Mouse (Mus musculus): ENCODE measurements around the gene Polr1e. TPM values are rescaled to one million over a fixed set of nuclear protein-coding genes. Genes with fewer than 3 reads are reported as not detected.
A peak's percentile ranks its signal among the peaks of the same experiment; 100 is the strongest.
"Not testable (repeated sequence)": the region's sequence is repeated elsewhere in the genome, so short reads cannot be mapped to it uniquely, and the experiment has no call there.

Gene Polr1e
- polyA plus RNA-seq, 1 experiment from 2014 or later = 58.0 TPM

DNA sequence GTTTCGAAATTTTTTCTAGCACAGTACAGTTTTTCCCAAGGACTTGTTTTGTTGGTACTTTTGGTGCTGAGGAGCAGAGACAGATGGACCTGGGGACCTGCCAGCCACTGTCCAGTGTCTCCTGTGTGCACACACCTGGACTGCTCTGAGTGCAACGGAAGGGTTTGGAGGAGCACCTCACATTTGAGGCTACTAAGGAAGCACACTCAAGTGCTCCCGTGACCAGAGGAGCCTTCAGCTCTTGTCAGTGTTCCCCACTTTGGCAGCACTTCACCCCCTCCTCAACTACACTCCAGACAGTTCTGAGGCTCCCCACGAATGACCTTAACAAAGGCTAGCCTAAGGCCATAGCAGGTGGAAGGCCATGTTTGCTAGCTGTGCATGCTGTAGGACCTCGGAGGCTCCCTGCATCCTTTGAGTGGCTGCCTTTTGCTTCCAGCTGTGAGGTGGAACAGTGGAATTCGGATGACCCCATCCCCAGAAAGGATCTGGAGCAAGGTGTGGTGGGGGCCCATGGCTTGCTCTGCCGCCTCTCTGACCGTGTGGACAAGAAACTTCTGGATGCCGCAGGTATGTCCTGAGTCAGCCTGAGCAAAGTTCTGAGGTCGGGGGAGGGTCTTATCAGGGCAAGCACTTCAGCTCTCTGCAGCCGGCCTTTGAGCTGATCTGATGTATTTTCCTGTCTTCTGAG is 35.8 kb upstream of the Polr1e start:
- 79% methylated on average over 11 of the region's 11 CpGs for WGBS
- peak overlapping the region; percentile 81 for H3K4me3 ChIP-seq
- H3K36me3 ChIP-seq = peaks cover 39% of the 10 kb centered on the region
- no peaks in the 10 kb centered on the region for H3K27me3 ChIP-seq (ENCODE audit: low read depth, poor library complexity, severe bottlenecking)
- no peaks in the 10 kb centered on the region for H3K9me3 ChIP-seq (replicated peaks)
- no peak overlapping the region for H3K27ac ChIP-seq (replicated peaks)
- no peak for DNase-seq (ENCODE audit: low spot score)
- H3K4me1 ChIP-seq = peaks cover 31% of the 10 kb centered on the region

DNA sequence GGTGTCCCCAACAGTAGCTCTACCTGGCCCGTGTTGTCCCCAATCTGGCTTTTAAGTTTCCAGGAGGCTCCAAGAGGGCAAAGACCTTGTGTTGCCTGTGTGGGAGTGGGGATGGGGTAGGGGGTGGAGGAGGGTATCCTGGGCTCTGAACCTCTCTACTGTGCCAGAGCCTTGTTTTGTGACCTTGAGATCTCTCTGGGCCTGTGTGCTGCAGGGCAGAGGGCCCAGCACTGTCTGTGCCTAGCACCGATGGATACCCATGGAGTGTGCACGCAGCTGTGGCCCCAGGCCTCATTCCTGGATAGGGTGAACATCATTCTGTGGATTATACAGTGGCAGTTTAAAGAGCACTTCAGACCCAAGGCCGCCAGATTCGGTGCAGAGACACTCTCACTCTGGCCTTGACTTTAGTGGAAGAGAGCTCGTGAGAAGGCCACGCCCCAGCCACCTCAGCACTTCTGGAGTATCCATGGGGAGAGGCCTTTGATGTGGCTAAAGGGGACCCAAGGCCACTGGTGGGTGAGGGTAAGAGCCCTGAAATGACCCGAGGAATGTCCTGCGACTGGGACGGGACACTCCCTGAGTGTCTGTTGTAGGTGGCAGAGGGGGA is 35.1 kb upstream of the Polr1e start:
- H3K36me3 ChIP-seq = peaks cover 46% of the 10 kb centered on the region
- H3K27ac ChIP-seq (replicated peaks) = no peak overlapping the region
- WGBS = 92% methylated on average over 10 of the region's 10 CpGs

DNA sequence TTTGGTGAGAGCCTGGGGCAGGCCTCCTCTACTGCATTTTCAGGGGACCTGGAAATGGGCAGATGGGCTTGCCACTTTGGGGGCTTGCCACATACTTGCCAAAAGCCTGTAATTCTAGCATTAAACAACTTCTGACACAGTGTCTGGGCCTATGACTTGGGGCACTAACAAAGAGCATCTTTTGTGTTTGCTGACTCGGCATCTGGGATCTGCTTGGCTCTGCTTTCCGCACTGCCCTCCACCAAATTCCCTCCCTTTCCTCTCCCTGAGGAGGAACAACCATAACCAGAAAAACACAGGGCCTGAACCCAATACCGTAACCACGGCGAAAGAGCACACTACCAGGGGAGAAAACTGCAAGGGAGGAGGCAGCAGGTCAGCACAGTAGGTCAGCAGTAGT is 27.8 kb upstream of the Polr1e start:
- H3K36me3 ChIP-seq = peaks cover 95% of the 10 kb centered on the region
- no peaks in the 10 kb centered on the region for H3K27me3 ChIP-seq (ENCODE audit: low read depth, poor library complexity, severe bottlenecking)
- no peak overlapping the region for H3K27ac ChIP-seq (replicated peaks)
- peaks cover 7% of the 10 kb centered on the region for H3K4me1 ChIP-seq
- DNase-seq (ENCODE audit: low spot score) = no peak
- no peaks in the 10 kb centered on the region for H3K9me3 ChIP-seq (replicated peaks)
- H3K4me3 ChIP-seq = no peak overlapping the region
- 92% methylated on average over 5 of the region's 5 CpGs for WGBS

More for the DNA sequence above, 35.1 kb upstream of the Polr1e start:
- H3K4me3 ChIP-seq = peak overlapping the region; percentile 81; the same call in 1 of the 2 replicates
- DNase-seq (ENCODE audit: low spot score) = no peak
- peaks cover 31% of the 10 kb centered on the region for H3K4me1 ChIP-seq
- H3K9me3 ChIP-seq (replicated peaks) = no peaks in the 10 kb centered on the region
- H3K27me3 ChIP-seq (ENCODE audit: low read depth, poor library complexity, severe bottlenecking) = no peaks in the 10 kb centered on the region

DNA sequence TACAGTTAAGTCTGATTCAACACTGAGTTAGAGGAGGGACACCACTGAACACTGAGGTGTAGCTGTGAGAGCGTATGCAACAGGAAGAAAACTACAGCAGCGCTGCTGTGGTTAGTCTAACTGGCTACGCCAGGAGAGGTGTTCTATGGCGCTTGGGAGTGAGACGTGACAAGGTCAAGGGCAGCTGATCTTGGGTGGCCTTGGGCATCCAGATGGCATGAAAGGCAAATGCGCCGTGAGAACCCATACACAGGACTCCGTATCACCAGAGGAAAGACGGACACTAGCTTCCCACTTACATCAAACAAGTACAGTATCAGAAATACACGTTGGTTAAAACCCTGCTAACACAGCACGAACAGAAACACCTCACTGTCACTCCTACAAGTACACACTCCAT is 26.1 kb upstream of the Polr1e start:
- WGBS = 91% methylated on average over 11 of the region's 11 CpGs
- not testable (repeated sequence) for DNase-seq (ENCODE audit: low spot score); H3K4me3 ChIP-seq; H3K27ac ChIP-seq (replicated peaks); H3K9me3 ChIP-seq (replicated peaks); H3K27me3 ChIP-seq (ENCODE audit: low read depth, poor library complexity, severe bottlenecking)
- Histone ChIP-seq H3K4me1 (peaks cover 22% of the 10 kb centered on the region), H3K36me3 (peaks cover 77% of the 10 kb centered on the region)

DNA sequence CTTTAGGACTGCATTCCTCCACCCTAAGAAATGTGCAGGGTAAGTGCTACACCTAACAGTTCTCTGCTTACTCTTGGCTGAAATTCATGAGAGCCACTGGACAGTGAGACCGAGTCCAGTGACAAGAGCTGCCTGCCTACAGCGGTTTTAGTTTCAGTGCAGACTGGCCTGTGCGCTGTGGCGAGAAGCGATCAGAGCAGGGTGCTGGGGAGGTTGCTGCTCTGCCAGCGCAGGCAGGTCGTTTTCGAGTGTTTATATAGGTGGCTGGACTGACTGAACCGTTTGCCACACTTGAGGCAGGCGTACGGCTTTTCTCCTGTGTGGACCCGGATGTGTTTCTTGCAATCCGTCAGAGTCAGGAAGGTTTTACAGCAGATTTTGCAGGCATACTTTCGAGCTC is 25.2 kb upstream of the Polr1e start:
- WGBS = 92% methylated on average over 14 of the region's 14 CpGs

DNA sequence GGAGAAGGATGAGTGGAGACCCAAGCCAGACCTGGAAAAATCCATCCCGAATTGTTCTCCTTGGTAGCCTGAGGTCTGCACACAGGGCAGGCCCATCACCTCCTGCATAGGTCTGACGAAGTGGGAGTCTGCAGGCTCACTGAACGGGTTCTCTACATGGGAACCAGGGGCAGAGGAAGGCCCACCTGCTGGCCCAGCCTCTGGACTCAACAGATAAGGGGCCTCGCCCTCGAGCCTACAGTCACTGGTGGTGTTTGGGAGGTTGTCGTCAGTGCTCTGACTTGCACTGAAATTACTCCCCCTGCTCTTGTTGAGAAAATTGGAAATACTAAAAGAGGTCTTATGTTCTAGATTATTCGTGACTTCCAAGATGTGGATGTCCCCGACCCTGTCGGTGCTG is 24.5 kb upstream of the Polr1e start:
- H3K4me3 ChIP-seq = no peak overlapping the region
- 86% methylated on average over 9 of the region's 9 CpGs for WGBS
- H3K4me1 ChIP-seq = peaks cover 26% of the 10 kb centered on the region
- H3K27me3 ChIP-seq (ENCODE audit: low read depth, poor library complexity, severe bottlenecking) = no peaks in the 10 kb centered on the region
- no peak overlapping the region for H3K27ac ChIP-seq (replicated peaks)
- H3K36me3 ChIP-seq = peaks cover 62% of the 10 kb centered on the region
- no peak for DNase-seq (ENCODE audit: low spot score)
- no peaks in the 10 kb centered on the region for H3K9me3 ChIP-seq (replicated peaks)

More for the DNA sequence above, 25.2 kb upstream of the Polr1e start:
- not testable (repeated sequence) for H3K4me3 ChIP-seq; H3K9me3 ChIP-seq (replicated peaks); DNase-seq (ENCODE audit: low spot score); H3K27me3 ChIP-seq (ENCODE audit: low read depth, poor library complexity, severe bottlenecking); H3K27ac ChIP-seq (replicated peaks)
- H3K36me3 ChIP-seq = peaks cover 68% of the 10 kb centered on the region
- peaks cover 26% of the 10 kb centered on the region for H3K4me1 ChIP-seq

DNA sequence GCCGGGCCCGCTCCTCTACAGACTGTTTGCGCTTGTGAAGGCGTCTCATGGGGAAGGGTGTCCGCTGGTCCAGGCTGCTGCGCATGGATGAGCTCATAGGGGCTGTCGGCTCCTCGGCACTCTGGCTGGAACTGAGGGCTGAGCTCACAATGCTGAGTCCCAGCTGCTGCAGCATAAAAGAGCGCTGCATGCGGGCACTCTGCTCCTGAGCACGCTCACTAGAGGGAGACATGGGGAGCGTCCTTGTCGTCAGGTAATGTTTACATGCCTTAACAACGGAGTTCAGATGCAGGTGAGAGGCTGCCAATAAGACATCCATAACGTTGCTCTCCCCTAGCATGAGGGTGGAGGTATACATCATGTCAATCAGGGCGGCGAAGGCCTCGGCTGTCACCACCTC is 23.6 kb upstream of the Polr1e start:
- Histone ChIP-seq H3K4me3 (no peak overlapping the region), H3K36me3 (peaks cover 52% of the 10 kb centered on the region), H3K27ac (replicated peaks) (peak overlapping the region; percentile 42; the same call in 1 of the 2 replicates), H3K27me3 (ENCODE audit: low read depth, poor library complexity, severe bottlenecking) (no peaks in the 10 kb centered on the region), H3K9me3 (replicated peaks) (no peaks in the 10 kb centered on the region), H3K4me1 (peaks cover 26% of the 10 kb centered on the region)
- DNase-seq (ENCODE audit: low spot score) = no peak
- WGBS = 89% methylated on average over 18 of the region's 18 CpGs

DNA sequence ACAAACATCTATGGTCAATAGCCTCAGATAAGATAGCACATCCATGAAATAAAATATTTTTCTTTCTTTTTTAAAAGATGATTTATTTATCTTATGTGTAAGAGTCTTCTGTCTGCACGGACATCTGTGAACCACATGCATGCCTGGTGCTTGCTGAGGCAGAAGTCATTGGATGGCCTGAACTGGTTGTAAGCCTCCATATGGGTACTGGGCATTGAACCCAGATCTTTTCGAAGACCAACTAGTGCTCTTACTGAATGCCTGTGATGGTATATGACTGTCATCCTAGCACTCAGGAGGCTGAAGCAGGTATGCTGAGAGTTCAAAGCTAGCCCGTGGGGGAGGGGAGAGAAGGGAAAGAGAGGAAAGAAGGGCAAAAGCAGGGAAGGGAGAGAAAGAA is 20.3 kb upstream of the Polr1e start:
- Histone ChIP-seq H3K4me3 (no peak overlapping the region), H3K27ac (replicated peaks) (no peak overlapping the region), H3K36me3 (peaks cover 27% of the 10 kb centered on the region), H3K27me3 (ENCODE audit: low read depth, poor library complexity, severe bottlenecking) (no peaks in the 10 kb centered on the region), H3K9me3 (replicated peaks) (no peaks in the 10 kb centered on the region), H3K4me1 (peaks cover 26% of the 10 kb centered on the region)
- DNase-seq (ENCODE audit: low spot score) = no peak
- WGBS = 72% methylated on average over 3 of the region's 3 CpGs

DNA sequence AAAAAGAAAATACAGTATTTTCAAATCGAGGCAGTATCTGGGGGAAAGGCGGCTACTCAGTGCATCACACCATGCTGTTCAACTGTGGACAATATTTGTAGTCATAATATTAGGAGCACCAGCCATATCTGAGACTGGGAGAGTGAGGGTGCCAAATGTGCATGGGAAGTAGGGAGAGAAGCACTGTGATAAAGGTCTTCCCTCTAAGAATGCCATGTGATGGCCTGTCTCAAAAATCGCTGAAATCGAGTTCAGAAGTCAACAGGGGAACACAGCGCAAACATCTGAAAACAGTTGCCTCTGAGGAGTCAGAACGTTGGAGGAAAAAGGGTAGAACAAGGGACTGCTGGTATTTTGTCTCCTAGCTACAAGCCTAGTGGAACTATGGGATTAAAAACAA is 18.4 kb upstream of the Polr1e start:
- Histone ChIP-seq H3K4me1 (peaks cover 21% of the 10 kb centered on the region), H3K27ac (replicated peaks) (no peak overlapping the region), H3K4me3 (no peak overlapping the region), H3K36me3 (peaks cover 20% of the 10 kb centered on the region), H3K27me3 (ENCODE audit: low read depth, poor library complexity, severe bottlenecking) (no peaks in the 10 kb centered on the region), H3K9me3 (replicated peaks) (no peaks in the 10 kb centered on the region)
- 90% methylated on average over 6 of the region's 6 CpGs for WGBS
- peak; percentile 5 for DNase-seq (ENCODE audit: low spot score)

DNA sequence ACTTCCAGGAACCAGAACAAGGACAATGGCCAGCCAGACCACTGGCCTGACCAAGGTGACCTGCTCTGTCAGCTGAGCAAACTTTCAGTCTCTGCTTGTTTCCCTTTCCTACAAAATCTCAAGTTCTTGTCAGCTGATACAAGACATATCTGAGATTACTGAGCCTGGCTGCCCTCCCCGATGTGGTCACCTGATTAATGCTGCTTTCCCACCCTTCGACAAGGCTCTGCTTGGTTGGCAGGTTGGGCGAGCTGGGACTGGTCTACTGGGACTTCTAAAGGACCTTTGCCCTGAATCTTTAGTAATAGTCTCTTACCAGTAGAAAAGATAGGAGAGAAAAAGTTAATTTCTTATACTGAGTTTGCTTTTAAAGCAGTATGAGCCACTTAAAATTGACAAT is 12.9 kb upstream of the Polr1e start:
- no peak overlapping the region for H3K4me3 ChIP-seq
- H3K27ac ChIP-seq (replicated peaks) = no peak overlapping the region
- no peaks in the 10 kb centered on the region for H3K27me3 ChIP-seq (ENCODE audit: low read depth, poor library complexity, severe bottlenecking)
- peaks cover 9% of the 10 kb centered on the region for H3K4me1 ChIP-seq
- H3K9me3 ChIP-seq (replicated peaks) = no peaks in the 10 kb centered on the region
- DNase-seq (ENCODE audit: low spot score) = no peak
- 93% methylated on average over 3 of the region's 3 CpGs for WGBS
- peaks cover 31% of the 10 kb centered on the region for H3K36me3 ChIP-seq

DNA sequence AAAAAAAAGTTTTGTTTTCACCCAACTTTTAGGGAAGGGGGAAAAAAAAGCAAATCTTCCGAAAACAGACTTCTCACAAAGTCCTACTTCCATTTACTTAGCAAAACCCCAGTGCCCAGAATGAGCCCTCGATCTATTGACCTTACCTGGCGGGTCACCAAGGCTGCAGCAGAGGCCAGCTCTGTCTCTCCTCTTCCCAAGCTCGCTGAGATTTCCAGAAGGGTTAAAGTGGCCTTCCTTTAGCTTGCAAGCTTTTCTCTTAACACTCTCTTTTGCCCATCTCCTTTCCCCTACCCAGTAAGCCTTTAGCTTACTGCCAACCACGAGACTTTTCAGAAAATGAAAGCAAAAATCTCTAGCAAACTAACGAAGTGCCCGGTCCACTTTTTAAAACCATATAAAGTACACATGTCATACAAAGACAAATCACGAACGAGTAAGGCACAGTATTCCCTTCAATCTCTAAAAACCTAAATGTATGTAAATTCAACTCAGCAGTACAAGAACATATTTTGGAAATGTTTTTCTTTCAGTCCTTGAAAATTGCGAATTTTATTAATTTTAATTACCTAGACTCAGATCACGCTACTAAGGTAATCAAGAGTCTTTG is 7.5 kb upstream of the Polr1e start:
- peak overlapping the region; percentile 95 for H3K27ac ChIP-seq (replicated peaks)
- H3K27me3 ChIP-seq (ENCODE audit: low read depth, poor library complexity, severe bottlenecking) = no peaks in the 10 kb centered on the region
- DNase-seq (ENCODE audit: low spot score) = no peak
- H3K4me3 ChIP-seq = peak overlapping the region; percentile 87
- WGBS = 19% methylated on average over 11 of the region's 11 CpGs
- peaks cover 8% of the 10 kb centered on the region; the same call in 1 of the 2 replicates for H3K36me3 ChIP-seq
- H3K4me1 ChIP-seq = peaks cover 26% of the 10 kb centered on the region
- H3K9me3 ChIP-seq (replicated peaks) = no peaks in the 10 kb centered on the region

DNA sequence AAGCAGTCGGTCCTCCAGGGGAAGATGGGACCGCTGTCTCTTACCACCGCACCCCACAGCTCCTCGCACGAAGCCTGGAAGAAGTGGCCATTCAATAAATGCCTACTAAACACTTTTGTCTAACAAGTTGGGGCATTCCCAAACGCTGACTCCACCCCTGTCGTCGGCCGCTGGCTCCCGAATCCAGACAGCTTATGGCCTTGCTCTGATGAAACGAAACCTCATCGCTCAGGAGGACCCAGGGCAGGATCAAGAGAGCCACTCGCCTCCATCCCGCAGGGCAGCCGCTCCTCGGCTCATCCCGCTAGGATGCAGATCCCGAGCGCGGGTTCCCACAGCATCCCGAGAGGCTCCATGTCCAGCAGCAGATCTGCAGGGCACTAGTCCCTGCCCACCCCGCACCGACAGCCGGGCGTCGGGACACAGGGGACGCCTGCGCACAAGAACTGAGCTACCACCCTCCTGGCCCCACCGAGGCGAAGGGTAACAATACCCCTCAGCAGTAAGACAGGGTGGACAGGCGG is 6.7 kb upstream of the Polr1e start:
- peak overlapping the region; percentile 87 for H3K4me3 ChIP-seq
- peak overlapping the region; percentile 95 for H3K27ac ChIP-seq (replicated peaks)
- H3K4me1 ChIP-seq = peaks cover 26% of the 10 kb centered on the region
- DNase-seq (ENCODE audit: low spot score) = no peak
- no peaks in the 10 kb centered on the region for H3K9me3 ChIP-seq (replicated peaks)
- no peaks in the 10 kb centered on the region for H3K27me3 ChIP-seq (ENCODE audit: low read depth, poor library complexity, severe bottlenecking)
- peaks cover 5% of the 10 kb centered on the region; the same call in 1 of the 2 replicates for H3K36me3 ChIP-seq
- WGBS = under 1% methylated on average over 31 of the region's 31 CpGs
